ENCODE assay signal across 11 mouse cellular contexts in the genomic region with DNA sequence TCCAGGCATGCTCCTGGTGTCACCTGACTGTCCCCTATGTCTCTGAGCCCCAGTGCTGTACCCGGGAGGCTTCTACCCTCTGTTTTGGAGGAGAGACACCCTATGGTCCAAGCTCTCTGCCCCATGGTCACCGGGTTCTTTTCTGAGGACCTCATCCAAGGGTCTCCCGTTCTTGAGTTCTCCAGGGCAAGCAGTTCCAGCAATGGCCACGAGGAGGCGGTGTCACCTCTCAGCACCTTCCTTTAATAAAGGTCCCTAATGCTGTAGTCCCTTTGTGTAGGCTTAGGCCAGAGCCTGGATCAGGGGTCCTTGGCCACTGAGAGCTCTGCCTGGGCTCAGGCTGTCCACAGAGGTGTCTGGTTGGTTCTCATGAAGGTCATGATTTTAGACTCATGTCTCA. TPM values are rescaled to one million over a fixed set of nuclear protein-coding genes. Genes with fewer than 3 reads are reported as not detected.
DNase-seq lines count a peak whose midpoint lies in the region; ATAC-seq and TF ChIP-seq lines count a peak whose summit lies in the region.
"Had no signal": no experiment of that assay in that cellular context is flagged by ENCODE, and none has a peak within 500 bp of the region (broad histone marks: within the 10 kb centered on the region; RNA-seq: fewer than 3 reads in every experiment).

No protein-coding gene starts in this region.

- H3K4me3 ChIP-seq in forebrain, embryonic 10.5 days = no peak overlapping the region
- H3K4me3 ChIP-seq in forebrain, embryonic 12.5 days (replicated peaks) = no peak overlapping the region
- H3K4me3 ChIP-seq in forebrain, postnatal 0 days (ENCODE audit: low read depth, low read length) = no peak overlapping the region
- H3K4me3 ChIP-seq in liver, embryonic 14.5 days (ENCODE audit: insufficient read depth in 1 of 2, low read depth in 2 of 2, low read length in 2 of 2) = no peak overlapping the region
- no peak overlapping the region for H3K4me3 ChIP-seq in spleen, adult 2 months (ENCODE audit: extremely low read depth, insufficient read depth, insufficient read length)
- H3K4me3 ChIP-seq: heart, embryonic 15.5 days; myocyte had no signal

- peak overlapping the region; percentile 53; the same call in 1 of the 2 replicates for H3K27ac ChIP-seq in forebrain, embryonic 10.5 days
- H3K27ac ChIP-seq in forebrain, embryonic 12.5 days = no peak overlapping the region
- H3K27ac ChIP-seq in forebrain, postnatal 0 days (ENCODE audit: low read depth, low read length) = no peak overlapping the region
- no peak overlapping the region for H3K27ac ChIP-seq in liver, embryonic 14.5 days
- H3K27ac ChIP-seq in spleen, adult 2 months (ENCODE audit: insufficient read depth, low read length) = no peak overlapping the region
- H3K27ac ChIP-seq: heart, embryonic 15.5 days had no signal

- peaks cover 47% of the 10 kb centered on the region for H3K4me1 ChIP-seq in forebrain, embryonic 10.5 days
- peaks cover 33% of the 10 kb centered on the region for H3K4me1 ChIP-seq in forebrain, embryonic 12.5 days
- no peaks in the 10 kb centered on the region; the same call in 1 of the 2 replicates for H3K4me1 ChIP-seq in forebrain, postnatal 0 days (ENCODE audit: insufficient read depth)
- peaks cover 2 to 5% of the 10 kb centered on the region in 2 experiments; a peak in 3 of 4 replicates for H3K4me1 ChIP-seq in liver, embryonic 14.5 days (replicated peaks; ENCODE audit: control insufficient read depth in 2 of 2, insufficient read depth in 2 of 2, low read length in 1 of 2)
- H3K4me1 ChIP-seq in spleen, adult 2 months (ENCODE audit: control insufficient read depth, insufficient read depth, insufficient read length) = peaks cover 13% of the 10 kb centered on the region; the same call in 1 of the 2 replicates

- TF ChIP-seq CTCF in forebrain, postnatal 0 days (IDR thresholded peaks at IDR 0.05; ENCODE audit: low read depth) = peak; percentile 91
- peak; percentile 98 for TF ChIP-seq CTCF in liver, embryonic 14.5 days (IDR thresholded peaks at IDR 0.05; ENCODE audit: low read depth)
- TF ChIP-seq CTCF in spleen, adult 2 months (IDR thresholded peaks at IDR 0.05; ENCODE audit: extremely low read depth, insufficient read depth, insufficient read length, insufficient replicate concordance) = peak; percentile 88; the same call in 1 of the 2 replicates

- TF ChIP-seq EP300 in liver, embryonic 14.5 days (IDR thresholded peaks at IDR 0.05; ENCODE audit: low read depth) = no peak

- WGBS in forebrain, embryonic 10.5 days = 14% methylated on average over 5 of the region's 5 CpGs
- 15% methylated on average over 5 of the region's 5 CpGs for WGBS in forebrain, embryonic 12.5 days
- WGBS in forebrain, postnatal 0 days = 17% methylated on average over 5 of the region's 5 CpGs
- WGBS in liver, embryonic 14.5 days (ENCODE audit: insufficient replicate concordance) = 4% methylated on average over 5 of the region's 5 CpGs
- WGBS in spleen, adult 2 months = 17% methylated on average over 5 of the region's 5 CpGs

- DNase-seq in forebrain, embryonic 10.5 days (ENCODE audit: extremely low spot score, low spot score) = peak; percentile 81
- DNase-seq in ovary, postnatal 36 days (ENCODE audit: low spot score) = peak; percentile 67
- no peak for DNase-seq in ovary, adult 18-20 months (ENCODE audit: low spot score)
- peak; percentile 67 to 80 for DNase-seq in cerebellum, adult 18-20 months
- DNase-seq in forebrain, postnatal 0 days = peak; percentile 76
- peak in 1 of 3 experiments; percentile 53 for DNase-seq in liver, embryonic 14.5 days (ENCODE audit: low read depth in 3 of 3, low spot score in 3 of 3)
- DNase-seq in spleen, adult 2 months (ENCODE audit: low read depth in 1 of 2, low spot score in 2 of 2) = peak; percentile 41 to 66

- ATAC-seq in forebrain, embryonic 12.5 days (ENCODE audit: low FRiP score) = no peak
- 0 out of 2 replicates have a peak, but pooled peaks have one; percentile 25 for ATAC-seq in forebrain, postnatal 0 days
- ATAC-seq in liver, embryonic 14.5 days (ENCODE audit: insufficient read depth) = no peak
- ATAC-seq: Patski had no signal

- H3K9me3 ChIP-seq in forebrain, embryonic 10.5 days = no peaks in the 10 kb centered on the region
- H3K9me3 ChIP-seq in forebrain, embryonic 12.5 days = no peaks in the 10 kb centered on the region
- H3K9me3 ChIP-seq in forebrain, postnatal 0 days (ENCODE audit: low read length) = no peaks in the 10 kb centered on the region
- no peaks in the 10 kb centered on the region for H3K9me3 ChIP-seq in liver, embryonic 14.5 days (ENCODE audit: control insufficient read depth, low read length)
- H3K9me3 ChIP-seq: heart, embryonic 15.5 days had no signal

- peaks cover 40% of the 10 kb centered on the region for H3K27me3 ChIP-seq in forebrain, embryonic 10.5 days (ENCODE audit: poor library complexity, severe bottlenecking)
- H3K27me3 ChIP-seq in forebrain, embryonic 12.5 days = peaks cover 8% of the 10 kb centered on the region; the same call in 1 of the 2 replicates
- no peaks in the 10 kb centered on the region for H3K27me3 ChIP-seq in forebrain, postnatal 0 days (ENCODE audit: insufficient read depth, low read length)
- H3K27me3 ChIP-seq in liver, embryonic 14.5 days (ENCODE audit: control insufficient read depth, insufficient read depth, low read length) = no peaks in the 10 kb centered on the region
- H3K27me3 ChIP-seq in spleen, adult 2 months (ENCODE audit: control insufficient read depth, insufficient read depth, low read length) = no peaks in the 10 kb centered on the region
- H3K27me3 ChIP-seq: heart, embryonic 15.5 days; Patski had no signal

- no peak for TF ChIP-seq POLR2A in spleen, adult 2 months (IDR thresholded peaks at IDR 0.05; ENCODE audit: low read depth, low read length)

- no peak overlapping the region for H3K4me2 ChIP-seq in forebrain, embryonic 12.5 days
- no peak overlapping the region for H3K4me2 ChIP-seq in forebrain, postnatal 0 days (ENCODE audit: low read depth)
- H3K4me2 ChIP-seq in liver, embryonic 14.5 days (ENCODE audit: low read depth) = no peak overlapping the region
- H3K4me2 ChIP-seq: heart, embryonic 15.5 days had no signal

- no peak overlapping the region for H3K9ac ChIP-seq in forebrain, embryonic 12.5 days
- H3K9ac ChIP-seq in forebrain, postnatal 0 days = no peak overlapping the region
- no peak overlapping the region for H3K9ac ChIP-seq in liver, embryonic 14.5 days (replicated peaks)
- H3K9ac ChIP-seq: heart, embryonic 15.5 days had no signal

- H3K36me3 ChIP-seq in forebrain, embryonic 10.5 days (replicated peaks) = peaks cover 14% of the 10 kb centered on the region
- peaks cover 14% of the 10 kb centered on the region for H3K36me3 ChIP-seq in forebrain, embryonic 12.5 days (replicated peaks)
- peaks cover 11% of the 10 kb centered on the region for H3K36me3 ChIP-seq in forebrain, postnatal 0 days (ENCODE audit: insufficient read depth)
- no peaks in the 10 kb centered on the region for H3K36me3 ChIP-seq in liver, embryonic 14.5 days (replicated peaks; ENCODE audit: control insufficient read depth, insufficient read depth, low read depth)
- H3K36me3 ChIP-seq in spleen, adult 2 months (ENCODE audit: control insufficient read depth, insufficient read depth, low read length) = peaks cover 6% of the 10 kb centered on the region

RNA-seq across cellular contexts. Expression of a gene that starts 2.3 kb away (rescaled TPM):
- 1.6 and 1.9 TPM in 2 replicates for polyA plus RNA-seq in forebrain, embryonic 10.5 days (2016; fragmentation: Nextera tagmentation; extraction: Ambion mirVana)
- polyA plus RNA-seq in forebrain, embryonic 12.5 days (2016; fragmentation: Nextera tagmentation; extraction: Ambion mirVana) = 1.8 and 2.6 TPM in 2 replicates
- 0.77 and 1.3 TPM in 2 replicates for total RNA-seq in forebrain, postnatal 0 days (2014; rRNA removed)
- polyA plus RNA-seq in forebrain, postnatal 0 days (2015; fragmentation: Nextera tagmentation; extraction: Ambion mirVana) = 1.7 TPM in 2 replicates
- 1.6 and 1.9 TPM in 2 replicates for polyA plus RNA-seq in liver, embryonic 14.5 days (2012; rRNA removed)
- 1.7 and 1.8 TPM in 2 replicates for polyA plus RNA-seq in liver, embryonic 14.5 days (2014; fragmentation: Nextera tagmentation; extraction: Ambion mirVana)
- 18.3 and 22.9 TPM in 2 replicates for polyA plus RNA-seq in spleen, adult 2 months (2012; rRNA removed)

RNA-seq across cellular contexts. Expression of a gene that starts 6.3 kb away (rescaled TPM):
- polyA plus RNA-seq in forebrain, embryonic 10.5 days (2016; fragmentation: Nextera tagmentation; extraction: Ambion mirVana) = 0.78 and 1.4 TPM in 2 replicates
- polyA plus RNA-seq in forebrain, embryonic 12.5 days (2016; fragmentation: Nextera tagmentation; extraction: Ambion mirVana) = 1.4 and 2.1 TPM in 2 replicates
- total RNA-seq in forebrain, postnatal 0 days (2014; rRNA removed) = 5.8 and 16.6 TPM in 2 replicates
- polyA plus RNA-seq in forebrain, postnatal 0 days (2015; fragmentation: Nextera tagmentation; extraction: Ambion mirVana) = 1.9 and 3.7 TPM in 2 replicates
- 0.78 and 0.90 TPM in 2 replicates for polyA plus RNA-seq in liver, embryonic 14.5 days (2012; rRNA removed)
- 0.21 and 0.36 TPM in 2 replicates for polyA plus RNA-seq in liver, embryonic 14.5 days (2014; fragmentation: Nextera tagmentation; extraction: Ambion mirVana)
- 2.9 and 6.4 TPM in 2 replicates for polyA plus RNA-seq in spleen, adult 2 months (2012; rRNA removed)

RNA-seq across cellular contexts. Expression of a gene that starts 10.9 kb away (rescaled TPM):
- polyA plus RNA-seq in forebrain, embryonic 10.5 days (2016; fragmentation: Nextera tagmentation; extraction: Ambion mirVana) = 2.6 and 3.1 TPM in 2 replicates
- polyA plus RNA-seq in forebrain, embryonic 12.5 days (2016; fragmentation: Nextera tagmentation; extraction: Ambion mirVana) = 4.2 and 4.6 TPM in 2 replicates
- 2.5 and 3.3 TPM in 2 replicates for total RNA-seq in forebrain, postnatal 0 days (2014; rRNA removed)
- polyA plus RNA-seq in forebrain, postnatal 0 days (2015; fragmentation: Nextera tagmentation; extraction: Ambion mirVana) = 5.0 and 7.3 TPM in 2 replicates
- 1.0 and 1.7 TPM in 2 replicates for polyA plus RNA-seq in liver, embryonic 14.5 days (2012; rRNA removed)
- polyA plus RNA-seq in liver, embryonic 14.5 days (2014; fragmentation: Nextera tagmentation; extraction: Ambion mirVana) = 0.37 and 0.47 TPM in 2 replicates
- polyA plus RNA-seq in spleen, adult 2 months (2012; rRNA removed) = 2.3 and 2.9 TPM in 2 replicates

RNA-seq across cellular contexts. Expression of a gene that starts 10.9 kb away (rescaled TPM):
- 96.8 and 97.9 TPM in 2 replicates for polyA plus RNA-seq in forebrain, embryonic 10.5 days (2016; fragmentation: Nextera tagmentation; extraction: Ambion mirVana)
- 68.1 and 68.5 TPM in 2 replicates for polyA plus RNA-seq in forebrain, embryonic 12.5 days (2016; fragmentation: Nextera tagmentation; extraction: Ambion mirVana)
- 126 and 139 TPM in 2 replicates for total RNA-seq in forebrain, postnatal 0 days (2014; rRNA removed)
- polyA plus RNA-seq in forebrain, postnatal 0 days (2015; fragmentation: Nextera tagmentation; extraction: Ambion mirVana) = 111 and 125 TPM in 2 replicates
- polyA plus RNA-seq in liver, embryonic 14.5 days (2012; rRNA removed) = 29.8 and 32.2 TPM in 2 replicates
- polyA plus RNA-seq in liver, embryonic 14.5 days (2014; fragmentation: Nextera tagmentation; extraction: Ambion mirVana) = 35.0 and 39.7 TPM in 2 replicates
- 47.9 and 71.7 TPM in 2 replicates for polyA plus RNA-seq in spleen, adult 2 months (2012; rRNA removed)

RNA-seq across cellular contexts. Expression of a gene that starts 16.8 kb away (rescaled TPM):
- polyA plus RNA-seq in forebrain, embryonic 10.5 days (2016; fragmentation: Nextera tagmentation; extraction: Ambion mirVana) = 135 and 139 TPM in 2 replicates
- polyA plus RNA-seq in forebrain, embryonic 12.5 days (2016; fragmentation: Nextera tagmentation; extraction: Ambion mirVana) = 145 and 148 TPM in 2 replicates
- total RNA-seq in forebrain, postnatal 0 days (2014; rRNA removed) = 60.2 and 67.2 TPM in 2 replicates
- polyA plus RNA-seq in forebrain, postnatal 0 days (2015; fragmentation: Nextera tagmentation; extraction: Ambion mirVana) = 128 and 132 TPM in 2 replicates
- polyA plus RNA-seq in liver, embryonic 14.5 days (2012; rRNA removed) = 73.1 and 86.2 TPM in 2 replicates
- polyA plus RNA-seq in liver, embryonic 14.5 days (2014; fragmentation: Nextera tagmentation; extraction: Ambion mirVana) = 80.5 and 85.2 TPM in 2 replicates
- 127 and 128 TPM in 2 replicates for polyA plus RNA-seq in spleen, adult 2 months (2012; rRNA removed)
